Mouse (Mus musculus) hindbrain, embryonic 10.5 days (tissue): Measurements from ENCODE around the gene Ccnb1ip1. TPM values are rescaled to one million over a fixed set of nuclear protein-coding genes. Genes with fewer than 3 reads are reported as not detected.

Experiments
- DNase-seq: peaks from one replicate; pipeline ENCODE4 v3.0.0-alpha.2; 2017; ENCODE audit warnings: low spot score
- H3K27ac ChIP-seq: fragments of 300-500 bp; sonication (generic); 2 replicates; pipeline ENCODE4 v1.5.1; 2016; ENCODE audit warnings: mild to moderate bottlenecking, moderate library complexity
- H3K27me3 ChIP-seq: fragments of 300-500 bp; sonication (generic); 2 replicates; pipeline ENCODE4 v1.6.1; 2016; ENCODE audit warnings: mild to moderate bottlenecking; ENCODE audit not compliant: poor library complexity, insufficient read depth, severe bottlenecking
- H3K36me3 ChIP-seq: fragments of 300-500 bp; sonication (generic); 2 replicates; pipeline ENCODE4 v1.6.1; 2016; ENCODE audit warnings: mild to moderate bottlenecking, moderate library complexity
- H3K4me1 ChIP-seq: fragments of 300-500 bp; sonication (generic); replicated peaks from 2 replicates; pipeline ENCODE4 v1.6.1; 2016; ENCODE audit warnings: mild to moderate bottlenecking
- H3K4me3 ChIP-seq: fragments of 300-500 bp; sonication (generic); 2 replicates; pipeline ENCODE4 v1.5.1; 2016; ENCODE audit warnings: mild to moderate bottlenecking, moderate library complexity
- H3K9me3 ChIP-seq: fragments of 300-500 bp; sonication (generic); 2 replicates; pipeline ENCODE4 v1.6.1; 2016; ENCODE audit warnings: mild to moderate bottlenecking, moderate library complexity
- WGBS: fragments of 180-500 bp; shearing (Covaris S2); methylation state at CpG from one replicate; pipeline ENCODE4 v1.1.7; 2016; 5-methylcytosine and 5-hydroxymethylcytosine counted together
- polyA plus RNA-seq: library from polyadenylated mRNA; unstranded; fragments of >200 nt; fragmentation: Nextera tagmentation; extraction: Ambion mirVana; gene quantifications from 2 replicates; pipeline ENCODE4 v1.2.1, GENCODE M21; 2016

Gene Ccnb1ip1
- polyA plus RNA-seq, 1 experiment from 2014 or later, result not detected

- Histone ChIP-seq H3K27ac (no peak overlapping the region), H3K4me1 (no peaks in the 10 kb centered on the region), H3K9me3 (no peaks in the 10 kb centered on the region), H3K27me3 (no peaks in the 10 kb centered on the region), H3K4me3 (no peak overlapping the region), H3K36me3 (peaks cover 8% of the 10 kb centered on the region)
- DNase-seq, result no peak
- 82% methylated on average over 5 of the region's 5 CpGs for WGBS
Observed at GRCm38 (mm10) chr14:50758416-50759085, 49.0 kb downstream of the Ccnb1ip1 start.

GRCm38 (mm10) chr14:50744994-50745393, 62.5 kb downstream of the Ccnb1ip1 start, which contains the start of gene Olfr749:
TSS of gene Olfr749 (minus strand) at chr14:50745094.
- DNase-seq, result no peak
- H3K9me3 ChIP-seq, result no peaks in the 10 kb centered on the region
- no peaks in the 10 kb centered on the region for H3K36me3 ChIP-seq
- H3K27ac ChIP-seq, result no peak within 1 kb of the TSS
- no peaks in the 10 kb centered on the region for H3K27me3 ChIP-seq
- H3K4me3 ChIP-seq, result no peak within 1 kb of the TSS
- H3K4me1 ChIP-seq, result no peaks in the 10 kb centered on the region

GRCm38 (mm10) chr14:50741584-50741983, 65.9 kb downstream of the Ccnb1ip1 start:
- Histone ChIP-seq H3K9me3 (no peaks in the 10 kb centered on the region), H3K27me3 (no peaks in the 10 kb centered on the region), H3K4me1 (no peaks in the 10 kb centered on the region), H3K36me3 (no peaks in the 10 kb centered on the region), H3K4me3 (no peak overlapping the region), H3K27ac (no peak overlapping the region)
- 73% methylated on average over 2 of the region's 2 CpGs for WGBS
- no peak for DNase-seq

GRCm38 (mm10) chr14:50740334-50740733, 67.2 kb downstream of the Ccnb1ip1 start:
- no peaks in the 10 kb centered on the region for H3K36me3 ChIP-seq
- no peaks in the 10 kb centered on the region for H3K27me3 ChIP-seq
- no peak for DNase-seq
- H3K9me3 ChIP-seq, result no peaks in the 10 kb centered on the region
- no peaks in the 10 kb centered on the region for H3K4me1 ChIP-seq
- WGBS, result 77% methylated on average over 2 of the region's 2 CpGs
- no peak overlapping the region for H3K27ac ChIP-seq
- no peak overlapping the region for H3K4me3 ChIP-seq

Other genes starting within 250 kb of the Ccnb1ip1 start
- not detected in 2 replicates for gene Olfr744, start 192.9 kb downstream of the Ccnb1ip1 start, polyA plus RNA-seq
- not detected in 2 replicates for gene Olfr745, start 168.3 kb downstream of the Ccnb1ip1 start, polyA plus RNA-seq
- not detected in 2 replicates for gene Olfr746, start 160.6 kb downstream of the Ccnb1ip1 start, polyA plus RNA-seq
- not detected in 2 replicates for gene Olfr747, start 114.5 kb downstream of the Ccnb1ip1 start, polyA plus RNA-seq
- gene Olfr748, start 100.4 kb downstream of the Ccnb1ip1 start, polyA plus RNA-seq, result not detected in 2 replicates
- not detected in 2 replicates for gene Olfr749, start 62.6 kb downstream of the Ccnb1ip1 start, polyA plus RNA-seq
- gene Ttc5, start 22.2 kb downstream of the Ccnb1ip1 start, polyA plus RNA-seq, result 108 and 123 TPM in 2 replicates
- gene Parp2, start 109 bp upstream of the Ccnb1ip1 start, polyA plus RNA-seq, result 58.5 and 64.1 TPM in 2 replicates
- 6.0 and 6.2 TPM in 2 replicates for gene Tep1, start 62.8 kb upstream of the Ccnb1ip1 start, polyA plus RNA-seq
- gene Klhl33, start 89.8 kb upstream of the Ccnb1ip1 start, polyA plus RNA-seq, result 0.09 and 0.20 TPM in 2 replicates
- 164 and 174 TPM in 2 replicates for gene Osgep, start 117.2 kb upstream of the Ccnb1ip1 start, polyA plus RNA-seq
- gene Apex1, start 117.2 kb upstream of the Ccnb1ip1 start, polyA plus RNA-seq, result 384 and 423 TPM in 2 replicates
- 59.0 and 63.9 TPM in 2 replicates for gene Pip4p1, start 123.1 kb upstream of the Ccnb1ip1 start, polyA plus RNA-seq
- 72.3 and 83.2 TPM in 2 replicates for gene Pnp, start 123.3 kb upstream of the Ccnb1ip1 start, polyA plus RNA-seq
- gene Gm49342, start 136.8 kb upstream of the Ccnb1ip1 start, polyA plus RNA-seq, result not detected in 2 replicates
- gene Pnp2, start 148.3 kb upstream of the Ccnb1ip1 start, polyA plus RNA-seq, result 0.54 and 0.86 TPM in 2 replicates
- 0.10 TPM in 1 of 2 replicates, not detected in the other for gene Rnase10, start 200.0 kb upstream of the Ccnb1ip1 start, polyA plus RNA-seq
- gene Rnase9, start 234.1 kb upstream of the Ccnb1ip1 start, polyA plus RNA-seq, result not detected in 2 replicates
- gene Rnase11, start 242.4 kb upstream of the Ccnb1ip1 start, polyA plus RNA-seq, result not detected in 2 replicates
- not detected in 2 replicates for gene Rnase12, start 249.9 kb upstream of the Ccnb1ip1 start, polyA plus RNA-seq